Mouse (Mus musculus): ENCODE measurements at regions not wholly inside any gene's neighbourhood (a gene's known extent, or its start where the extent isn't known, plus 50 kb on each side); places are given as distances from the start of the nearest gene placed in this dataset.
A peak's percentile ranks its signal among the peaks of the same experiment; 100 is the strongest.
"Not testable (repeated sequence)": the region's sequence is repeated elsewhere in the genome, so short reads cannot be mapped to it uniquely, and the experiment has no call there.

DNA sequence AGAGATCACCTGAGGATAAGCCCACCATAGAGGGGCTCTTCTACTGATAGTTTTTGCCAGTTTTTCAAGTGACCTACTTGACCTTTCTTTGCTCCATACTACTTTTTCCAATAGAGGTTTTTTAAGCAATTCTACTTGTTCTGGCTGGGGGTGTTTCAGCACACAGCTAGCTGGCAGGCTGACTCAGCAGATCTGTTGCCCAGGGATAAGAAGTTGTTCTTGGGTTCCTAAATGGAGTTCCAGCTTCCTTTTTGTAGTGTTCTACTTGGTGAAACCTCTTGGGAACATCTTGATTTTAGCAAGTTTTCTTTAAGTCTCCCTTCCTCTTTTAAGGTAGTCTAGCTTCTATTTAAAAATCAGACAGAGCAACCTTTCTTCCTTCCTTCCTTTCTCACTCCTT, 61.0 kb downstream of the 4930474N05Rik start:
- DNase-seq (ENCODE audit: inconsistent ontology term), result no peak

DNA sequence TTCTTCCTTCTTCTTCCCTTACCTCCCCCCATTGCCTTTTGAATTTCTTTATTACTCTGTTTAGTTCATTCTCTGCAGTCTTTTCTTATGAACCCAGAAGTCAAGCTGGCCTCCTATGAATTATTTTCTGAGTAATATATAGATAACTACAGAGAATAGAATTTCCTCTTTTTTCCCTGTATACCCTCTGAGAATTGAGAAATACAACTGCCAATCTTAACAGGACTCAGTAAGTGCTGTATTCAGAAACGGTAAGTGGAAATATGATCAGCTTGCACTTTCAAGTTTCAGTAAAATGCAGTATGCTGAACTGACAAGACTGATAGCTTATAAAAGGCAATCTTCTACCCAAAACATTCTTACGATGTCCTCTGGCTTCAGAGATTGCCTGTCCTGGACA, 61.5 kb downstream of the 4930474N05Rik start:
- DNase-seq (ENCODE audit: inconsistent ontology term), result no peak

DNA sequence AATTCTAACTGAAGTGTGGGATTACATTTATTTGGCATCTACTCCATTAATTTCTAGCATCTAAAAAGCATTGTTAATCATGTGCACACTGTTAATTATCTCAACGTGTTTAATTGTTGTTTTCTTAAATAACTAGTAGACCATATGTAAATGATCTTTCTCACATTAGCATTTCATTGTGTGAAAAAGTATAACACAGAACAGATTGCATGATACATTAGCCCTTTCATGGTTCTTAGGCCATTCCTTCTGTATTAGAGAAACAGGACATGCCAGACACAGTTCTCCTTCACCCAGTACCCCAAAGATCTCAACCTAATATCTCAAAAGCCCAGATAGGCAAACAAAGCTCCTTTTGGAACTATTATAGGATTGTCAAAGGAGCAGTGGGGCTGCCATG, 89.0 kb downstream of the 4930474N05Rik start:
- no peak for DNase-seq (ENCODE audit: inconsistent ontology term)

DNA sequence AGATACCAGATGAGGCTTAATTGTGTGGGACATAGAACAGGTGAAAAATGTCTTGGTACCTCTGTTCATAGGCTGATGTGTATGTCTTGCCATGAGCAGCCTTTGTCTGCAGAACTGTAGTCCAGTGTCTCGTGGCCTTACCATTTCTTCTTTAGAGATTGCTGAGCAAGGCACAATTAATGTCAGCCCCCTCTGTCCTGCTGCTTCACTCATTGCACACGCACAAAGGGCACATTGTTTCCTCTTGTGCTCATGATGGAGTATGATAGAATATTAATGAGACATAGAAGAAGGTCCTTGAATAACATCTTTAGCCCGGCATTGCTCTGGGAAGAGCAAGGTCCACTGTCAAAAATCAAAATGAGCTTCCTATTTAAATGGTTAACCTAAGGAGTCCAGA, 101.8 kb downstream of the 4930474N05Rik start:
- peak; percentile 38 for DNase-seq (ENCODE audit: inconsistent ontology term)

DNA sequence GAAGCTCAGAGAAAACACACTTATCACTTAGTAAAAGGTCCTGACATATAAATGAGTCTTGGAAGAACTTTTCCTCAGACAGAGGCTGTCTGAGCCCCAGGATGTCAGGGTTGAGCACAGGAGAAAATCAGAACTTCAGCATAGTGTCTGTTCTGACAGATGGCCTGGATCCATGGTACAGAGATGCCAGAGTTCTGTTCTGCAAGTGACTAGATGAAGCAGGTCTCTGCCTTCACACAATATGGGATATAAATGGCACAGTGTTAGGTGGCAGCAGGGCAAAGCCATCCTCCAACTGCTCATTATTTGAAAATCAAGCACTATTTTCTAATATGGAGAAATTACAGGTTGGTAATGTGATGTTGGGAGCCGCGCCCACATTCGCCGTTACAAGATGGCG, 103.7 kb downstream of the 4930474N05Rik start:
- no peak for DNase-seq (ENCODE audit: inconsistent ontology term)

DNA sequence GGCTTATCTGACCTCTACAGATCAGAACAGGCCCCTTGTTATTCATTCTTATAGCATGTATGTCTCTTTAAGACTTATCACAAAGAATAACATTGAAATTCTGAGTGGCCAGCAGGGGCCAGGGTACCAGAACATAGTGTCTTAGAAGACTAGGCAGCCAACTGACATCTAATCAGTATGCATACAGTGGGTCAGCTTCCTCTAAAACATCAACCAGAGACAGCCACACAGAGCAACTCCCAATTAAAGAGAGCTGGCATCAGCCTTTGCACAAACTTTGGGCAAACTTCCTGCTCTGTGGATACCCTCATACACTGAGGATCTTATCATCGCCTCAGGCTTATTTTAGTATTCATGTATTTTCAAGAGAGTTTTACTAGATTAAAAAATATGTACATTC, 109.1 kb downstream of the 4930474N05Rik start:
- no peak for DNase-seq (ENCODE audit: inconsistent ontology term)

DNA sequence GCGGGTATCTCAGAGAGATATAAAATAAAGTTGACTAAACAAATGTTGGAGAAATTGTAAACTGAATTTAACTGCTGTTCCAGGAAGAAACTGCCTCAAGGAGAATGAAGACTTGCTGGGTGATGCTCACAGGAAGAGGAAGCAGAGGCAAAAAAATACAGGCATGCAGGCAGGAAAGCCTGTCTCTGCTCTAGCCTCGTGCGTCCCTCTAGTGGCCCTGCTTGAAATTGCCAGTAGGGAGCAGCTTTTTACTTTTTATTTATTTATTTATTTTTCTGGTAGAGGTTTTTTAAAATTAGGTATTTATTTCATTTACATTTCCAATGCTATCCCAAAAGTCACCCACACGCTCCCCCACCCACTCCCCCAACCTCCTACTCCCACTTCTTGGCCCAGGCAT, 118.1 kb downstream of the 4930474N05Rik start:
- DNase-seq (ENCODE audit: inconsistent ontology term), result peak; percentile 9

DNA sequence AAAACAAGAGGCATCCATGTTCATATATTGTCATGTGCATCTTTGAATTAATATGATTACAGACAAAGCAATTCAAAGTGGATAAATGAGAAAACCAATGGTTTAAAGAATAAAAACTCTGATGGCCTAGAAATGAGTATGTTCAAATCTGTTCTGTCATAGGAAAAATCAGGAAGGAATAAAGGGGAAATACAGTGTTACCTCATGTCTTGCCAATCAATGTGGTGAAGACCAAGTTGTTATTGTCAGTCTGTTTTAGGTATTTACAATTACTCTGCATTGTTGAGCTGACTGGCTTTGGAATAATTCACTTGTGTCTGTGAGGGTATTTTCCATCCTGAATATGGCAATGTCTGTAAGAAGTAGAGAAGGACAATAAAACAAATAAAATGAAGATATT, 151.1 kb downstream of the 4930474N05Rik start:
- no peak for DNase-seq (ENCODE audit: inconsistent ontology term)

DNA sequence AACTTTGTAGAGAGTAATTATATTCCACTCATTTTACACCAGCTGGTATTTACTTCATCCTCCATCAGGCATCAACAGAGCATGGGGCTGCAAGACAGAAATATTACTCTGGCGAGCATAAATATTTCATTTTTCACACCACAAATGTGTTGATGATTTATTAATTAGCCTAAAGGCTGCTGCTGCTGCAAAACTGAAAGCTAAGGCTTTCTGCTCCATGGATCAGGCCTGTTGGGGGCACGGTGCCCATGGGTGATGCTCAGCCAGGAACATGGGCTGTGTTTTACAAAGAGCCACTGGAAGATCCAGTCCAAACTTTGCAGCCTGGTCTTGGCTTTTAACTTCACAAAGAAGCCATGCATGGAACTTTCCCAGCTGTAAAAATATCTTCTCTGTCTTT, 167.4 kb downstream of the 4930474N05Rik start:
- no peak for DNase-seq (ENCODE audit: inconsistent ontology term)

DNA sequence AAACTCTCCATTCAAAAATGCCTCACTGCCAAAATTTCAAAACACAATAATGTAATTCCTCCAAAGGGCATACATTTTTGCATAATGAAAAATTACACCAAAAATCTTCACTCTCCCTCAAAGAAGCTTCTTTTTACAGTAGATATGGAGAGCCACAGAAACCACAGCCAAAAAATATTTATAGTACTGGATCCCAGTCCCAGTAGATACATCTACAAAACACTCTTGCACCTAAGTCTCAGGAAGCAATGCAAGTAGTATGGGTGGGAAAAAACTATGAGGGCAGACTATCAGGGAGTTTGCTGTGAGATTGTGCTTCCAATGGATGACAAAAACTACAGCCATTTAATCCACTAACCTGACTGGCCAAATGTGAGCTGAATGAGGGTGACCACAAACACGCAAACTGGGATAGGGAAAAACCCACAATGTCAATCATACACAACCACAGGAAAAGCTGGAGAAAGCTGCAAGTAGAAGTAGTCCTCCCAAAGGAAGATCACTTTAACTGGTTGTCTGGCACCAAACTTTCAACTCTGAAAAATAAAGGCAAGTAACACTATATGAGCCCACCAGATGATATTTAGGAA, 189.2 kb downstream of the 4930474N05Rik start:
- DNase-seq (ENCODE audit: inconsistent ontology term), result no peak

DNA sequence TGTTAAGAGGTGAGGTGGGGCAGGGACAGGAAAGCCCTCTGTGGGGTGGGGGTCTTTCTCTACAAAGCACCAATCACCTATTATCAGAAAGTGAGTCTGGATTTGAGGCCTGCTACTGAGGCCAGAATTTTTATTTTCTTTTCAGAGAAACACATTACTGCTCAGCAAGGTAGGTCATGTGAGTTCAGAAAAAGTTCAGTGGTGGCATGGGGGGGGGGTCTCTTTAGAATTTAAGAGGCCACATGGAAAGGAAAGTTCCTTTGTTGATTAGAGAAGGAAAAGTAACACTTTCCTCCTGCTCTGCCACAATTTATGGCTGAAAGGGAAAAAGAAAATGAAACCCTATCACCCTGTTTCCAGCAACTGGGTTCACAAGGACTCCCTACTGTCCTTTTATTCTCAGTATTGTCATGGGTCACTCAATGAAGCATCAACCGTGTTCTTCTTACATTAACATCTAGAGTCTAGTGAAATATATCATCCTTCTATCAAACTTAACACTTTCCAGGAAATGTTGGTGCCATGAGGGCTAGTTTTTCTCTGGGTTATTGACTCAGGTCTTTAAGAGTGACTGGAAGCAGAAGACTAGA, 194.1 kb downstream of the 4930474N05Rik start:
- DNase-seq (ENCODE audit: inconsistent ontology term), result no peak

DNA sequence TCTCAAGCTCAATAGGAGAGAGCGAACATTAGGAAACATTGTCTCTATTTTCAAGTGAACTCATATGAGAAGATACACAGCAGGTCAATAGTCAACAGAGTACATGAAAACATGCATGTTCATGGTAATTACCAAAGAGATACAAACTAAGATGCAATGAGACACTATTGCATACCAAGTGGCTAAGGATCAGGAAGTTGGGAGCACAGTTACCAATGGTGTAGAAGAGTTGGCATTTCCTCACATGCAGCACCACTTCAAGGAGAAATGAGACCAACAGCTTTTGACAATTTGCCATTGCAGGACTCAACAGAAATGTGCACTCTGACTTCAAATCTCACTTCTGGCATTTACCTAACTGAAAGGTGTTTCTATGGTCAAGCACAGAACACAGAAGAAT, 215.6 kb downstream of the 4930474N05Rik start:
- no peak for DNase-seq (ENCODE audit: inconsistent ontology term)

DNA sequence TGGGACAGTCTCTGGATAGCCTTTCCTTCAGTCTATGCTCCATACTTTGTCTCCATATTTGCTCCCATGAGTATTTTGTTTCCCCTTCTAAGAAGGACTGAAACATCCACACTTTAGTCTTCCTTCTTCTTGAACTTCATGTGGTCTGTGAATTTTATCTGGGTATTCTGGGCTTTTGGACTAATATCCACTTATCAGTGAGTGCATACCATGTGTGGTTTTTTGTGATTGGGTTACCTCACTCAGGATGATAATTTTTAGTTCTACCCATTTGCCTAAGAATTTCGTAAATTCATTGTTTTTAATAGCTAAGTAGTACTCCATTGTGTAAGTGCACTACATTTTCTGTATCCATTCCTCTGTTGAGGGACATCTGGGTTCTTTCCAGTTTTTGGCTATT, 220.0 kb downstream of the 4930474N05Rik start:
- not testable (repeated sequence) for DNase-seq (ENCODE audit: inconsistent ontology term)

DNA sequence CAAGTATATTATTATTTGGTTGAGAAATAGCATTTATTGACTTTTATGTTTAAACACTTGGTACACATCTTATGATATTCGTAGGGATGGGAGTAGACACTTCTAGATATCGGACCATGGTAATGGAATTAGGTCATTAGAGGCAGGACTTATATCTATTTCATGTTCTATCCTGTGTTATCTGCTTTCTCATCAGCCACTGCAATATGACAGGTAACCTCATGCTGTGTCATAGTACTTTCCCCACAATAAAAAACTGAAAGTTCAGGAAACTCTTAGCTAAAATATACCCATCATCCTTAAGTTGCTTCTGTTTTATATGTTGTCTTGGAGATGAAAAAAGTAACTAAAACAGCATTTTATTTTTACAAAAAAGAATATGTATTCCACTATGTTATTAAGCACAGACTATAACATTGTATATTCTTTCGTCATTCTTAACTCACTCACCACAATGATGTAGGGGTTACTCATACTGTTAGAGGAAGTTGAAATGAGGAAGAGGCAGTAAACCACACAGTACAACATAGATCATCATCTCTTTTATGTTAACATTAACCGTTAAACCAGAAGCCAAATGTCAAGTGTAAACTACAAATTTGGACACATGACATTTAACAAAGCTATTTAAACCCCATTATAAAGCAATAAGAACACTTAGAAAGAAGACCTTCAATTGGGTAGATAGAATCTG, 221.8 kb downstream of the 4930474N05Rik start:
- no peak for DNase-seq (ENCODE audit: inconsistent ontology term)

DNA sequence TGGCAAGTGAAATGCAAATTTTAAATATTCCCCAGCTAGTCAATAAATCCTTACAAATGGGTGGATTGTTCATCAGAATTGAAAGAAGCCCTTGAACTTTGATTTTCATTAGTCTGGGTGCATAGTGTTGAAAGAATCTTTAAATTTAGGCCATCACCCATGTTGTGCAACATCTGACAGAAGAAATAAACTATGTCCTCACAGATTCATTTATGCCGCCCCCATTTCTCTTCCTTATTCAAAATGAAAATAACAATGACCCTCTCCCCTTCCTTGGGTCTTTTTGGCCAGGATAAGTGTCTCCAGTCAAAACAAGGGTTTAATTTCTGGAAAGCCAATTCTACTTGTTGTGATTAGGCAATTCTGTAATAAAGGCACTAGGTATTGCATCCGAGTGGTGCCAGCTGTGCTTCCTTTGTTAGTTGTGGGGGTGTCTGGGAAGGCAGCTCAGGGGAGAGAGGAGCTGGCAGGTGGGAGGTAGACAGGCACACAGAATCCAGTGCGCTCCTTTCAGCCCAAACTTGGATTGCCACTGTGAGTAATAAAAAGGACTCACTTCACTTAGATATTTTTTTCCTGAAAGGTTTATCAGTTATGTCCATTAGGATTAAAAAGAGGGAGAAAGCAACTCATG, 233.7 kb downstream of the 4930474N05Rik start:
- no peak for DNase-seq (ENCODE audit: inconsistent ontology term)

DNA sequence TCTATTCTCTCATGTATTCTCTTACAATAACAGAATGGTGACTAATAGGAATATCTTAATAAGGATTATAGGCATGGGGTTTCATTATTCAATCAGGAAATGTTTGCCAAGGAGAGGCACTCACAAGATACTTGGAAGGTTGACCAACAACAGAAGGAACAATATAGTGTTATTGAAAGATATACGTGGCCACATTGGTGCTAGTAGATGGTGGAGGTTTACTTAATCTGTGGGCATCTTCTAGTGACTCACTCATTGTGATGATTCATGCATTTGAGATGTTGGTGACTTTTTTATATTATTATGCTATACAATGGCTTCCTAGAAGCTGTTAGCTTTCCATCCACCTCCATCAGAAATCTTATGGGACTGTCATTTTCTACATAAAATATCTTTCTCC, 246.1 kb downstream of the 4930474N05Rik start:
- DNase-seq (ENCODE audit: inconsistent ontology term), result peak; percentile 53

All from Muller cell, postnatal 12 days (primary cell).